Mouse (Mus musculus) stomach, postnatal 0 days (tissue): ENCODE results near the gene 4930562C15Rik.

Experiments
- CTCF ChIP-seq: IDR thresholded peaks from 2 replicates; pipeline ENCODE4 v1.5.1; 2016; ENCODE audit warnings: antibody characterized with exemption, low read depth, mild to moderate bottlenecking, moderate library complexity
- EP300 ChIP-seq: optimal IDR thresholded peaks from 2 replicates; pipeline ENCODE3; 2016; ENCODE audit warnings: antibody characterized with exemption

DNA sequence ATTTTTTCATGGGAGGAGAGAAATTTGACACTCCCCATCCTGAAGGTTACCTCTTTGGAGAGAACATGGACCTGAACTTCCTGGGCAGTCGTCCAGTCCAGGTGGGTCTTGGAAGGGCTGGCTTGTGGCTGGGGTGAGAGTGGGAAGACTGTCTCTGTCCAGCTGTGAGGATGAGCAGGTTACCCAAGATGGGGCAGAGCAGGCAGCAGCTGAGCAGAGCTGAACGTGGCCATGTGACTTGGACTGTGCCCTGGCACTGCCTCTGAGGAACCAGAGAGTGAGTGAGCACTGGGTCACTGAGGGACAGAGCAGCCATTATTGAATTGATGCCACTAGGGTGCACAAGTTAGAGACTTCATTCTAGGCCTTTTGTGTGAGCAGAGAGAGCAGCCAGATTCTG, 72.2 kb downstream of the 4930562C15Rik start:
- no peak for TF ChIP-seq CTCF
- no peak for TF ChIP-seq EP300
